Mouse (Mus musculus) megakaryocyte, embryonic 14.5 days (primary cell): ENCODE measurements around the gene B4galnt3.

Experiments used
- FLI1 ChIP-seq: IDR thresholded peaks from 2 replicates; pipeline ENCODE4 v1.6.1; 2012; ENCODE audit warnings: low read length, inconsistent platforms, mixed read lengths
- GATA1 ChIP-seq: IDR thresholded peaks from 3 replicates; pipeline ENCODE4 v1.6.1; 2012; ENCODE audit warnings: mixed read lengths, low read length, inconsistent platforms, borderline replicate concordance

DNA sequence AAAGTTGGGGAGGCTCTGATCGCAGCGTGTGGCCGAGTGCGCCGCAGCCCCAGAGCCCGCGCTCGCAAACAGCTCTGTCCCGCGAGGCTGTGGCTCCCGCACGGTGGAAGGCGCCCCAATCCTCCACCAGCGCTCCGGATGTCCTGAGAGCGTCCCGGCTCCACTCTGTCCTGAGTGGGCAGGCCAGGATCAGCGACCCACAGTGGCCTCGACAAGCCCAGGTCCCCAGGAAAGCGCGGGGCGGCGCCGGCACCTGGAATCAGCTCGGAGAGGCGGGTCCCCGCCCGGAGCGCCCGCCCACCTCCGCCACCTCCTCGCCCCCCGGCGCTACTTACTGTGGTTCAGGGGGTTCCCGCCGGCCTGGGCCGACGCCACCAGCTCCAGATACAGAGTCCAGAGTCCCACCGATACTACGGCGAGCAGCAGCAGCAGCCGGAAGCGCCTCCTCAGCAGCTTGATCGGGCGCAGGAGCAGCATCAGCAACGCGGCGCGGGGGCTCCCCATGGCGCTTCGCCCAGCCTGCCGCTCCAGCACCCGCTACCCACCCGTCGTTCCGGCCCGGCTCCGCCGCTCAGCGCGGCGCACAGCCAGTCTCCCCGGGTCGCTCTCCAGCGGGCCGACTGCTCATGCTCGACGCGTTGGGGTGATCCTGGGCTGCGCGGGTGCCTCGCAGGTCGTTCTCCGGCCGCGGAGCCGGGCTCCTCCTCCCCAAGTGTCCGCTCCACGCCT lies at the start of gene B4galnt3, which contains the start of gene D330020A13Rik:
- TF ChIP-seq GATA1 (no peak), FLI1 (no peak)
